Mouse (Mus musculus) spleen, adult 2 months (tissue): Measurements from ENCODE around the gene Gnptab. TPM values are rescaled to one million over a fixed set of nuclear protein-coding genes. Genes with fewer than 3 reads are reported as not detected.
"Not testable (repeated sequence)": the region's sequence is repeated elsewhere in the genome, so short reads cannot be mapped to it uniquely, and the experiment has no call there.

Experiments
- DNase-seq, 2 experiments: peaks; one replicate each; pipeline versions ENCODE4 v3.0.0 to v3.0.0-alpha.2; 2012 to 2021; ENCODE audit warnings: low spot score in 2 of 2, low read depth in 1 of 2
- H3K27ac ChIP-seq: fragments of 200-500 bp; 2 replicates; pipeline ENCODE4 v1.5.1; 2012; ENCODE audit warnings: low read length, inconsistent platforms; ENCODE audit not compliant: insufficient read depth
- H3K27me3 ChIP-seq: fragments of 200-500 bp; 2 replicates; pipeline ENCODE4 v1.6.1; 2012; ENCODE audit warnings: mild to moderate bottlenecking, moderate library complexity, low read length, inconsistent platforms; ENCODE audit not compliant: control insufficient read depth, insufficient read depth
- H3K36me3 ChIP-seq: fragments of 200-500 bp; 2 replicates; pipeline ENCODE4 v1.6.1; 2012; ENCODE audit warnings: mild to moderate bottlenecking, low read length, inconsistent platforms; ENCODE audit not compliant: control insufficient read depth, insufficient read depth
- H3K4me1 ChIP-seq: fragments of 200-500 bp; 2 replicates; pipeline ENCODE4 v1.6.1; 2011; ENCODE audit warnings: inconsistent platforms; ENCODE audit not compliant: control insufficient read depth, insufficient read depth, insufficient read length
- H3K4me3 ChIP-seq: fragments of 200-500 bp; 2 replicates; pipeline ENCODE4 v1.5.1; 2011; ENCODE audit warnings: mild to moderate bottlenecking, inconsistent platforms; ENCODE audit not compliant: insufficient read depth, insufficient read length; ENCODE audit errors: extremely low read depth
- CTCF ChIP-seq: fragments of 200-500 bp; IDR thresholded peaks from 2 replicates; pipeline ENCODE4 v1.5.1; 2011; ENCODE audit warnings: mild to moderate bottlenecking, inconsistent platforms; ENCODE audit not compliant: insufficient read depth, insufficient read length, insufficient replicate concordance; ENCODE audit errors: extremely low read depth
- POLR2A ChIP-seq: fragments of 200-500 bp; IDR thresholded peaks from 2 replicates; pipeline ENCODE4 v1.6.1; 2011; ENCODE audit warnings: low read depth, low read length, inconsistent platforms
- WGBS: fragments of 180-500 bp; shearing (Covaris S2); methylation state at CpG from one replicate; pipeline ENCODE4 v1.1.7; 2018; 5-methylcytosine and 5-hydroxymethylcytosine counted together
- polyA plus RNA-seq: library from polyadenylated mRNA; depleted of rRNA; stranded (reverse); fragments of >200 nt; gene quantifications from 2 replicates; pipeline ENCODE4 v1.2.3, GENCODE M21; 2012

Gene Gnptab
- polyA plus RNA-seq, 1 experiment = 6.8 TPM

DNA sequence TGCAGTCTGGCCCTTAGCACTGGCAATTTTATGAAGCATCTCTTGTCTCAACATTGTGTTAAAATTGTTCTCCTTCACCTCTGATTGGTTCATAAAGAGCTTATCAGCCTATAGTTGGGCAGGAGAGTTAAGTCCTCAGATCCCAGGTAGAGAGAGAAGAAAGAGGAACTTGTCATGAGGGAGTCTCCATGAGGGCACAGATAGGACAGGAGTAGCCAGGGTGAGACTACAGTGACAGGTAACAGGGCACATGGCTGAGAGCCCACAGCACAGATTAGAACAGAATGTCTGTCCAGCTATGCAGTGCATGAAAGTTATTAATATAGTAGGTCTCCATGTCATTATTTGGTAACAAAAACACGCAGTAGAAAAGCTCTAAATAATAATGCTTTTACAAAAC, 16.7 kb upstream of the Gnptab start:
- Histone ChIP-seq H3K27me3 (no peaks in the 10 kb centered on the region), H3K4me1 (peaks cover 3% of the 10 kb centered on the region; the same call in 1 of the 2 replicates), H3K27ac (no peak overlapping the region), H3K36me3 (no peaks in the 10 kb centered on the region), H3K4me3 (no peak overlapping the region)
- TF ChIP-seq POLR2A (no peak), CTCF (no peak)
- 78% methylated on average over 1 of the region's 1 CpGs for WGBS
- no peak for DNase-seq

DNA sequence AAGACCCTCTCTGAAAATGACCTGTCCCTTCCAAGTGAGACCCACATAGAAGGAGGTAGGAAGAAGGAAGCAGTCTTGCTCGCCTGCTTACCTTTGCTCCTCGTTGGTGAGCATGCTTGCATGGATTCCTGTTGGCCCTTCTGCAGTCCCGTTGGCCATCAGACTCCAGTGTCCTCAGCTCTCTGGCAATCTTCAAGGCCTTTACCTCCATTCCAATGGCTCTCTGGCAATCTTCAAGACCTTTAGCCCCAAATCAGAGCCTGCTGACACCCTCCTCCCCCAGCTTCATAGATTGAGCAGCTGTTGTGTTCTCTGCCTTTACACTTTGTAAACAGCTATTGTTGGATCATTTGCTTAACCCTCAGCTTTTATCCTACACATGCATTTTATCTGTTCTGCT, 14.7 kb upstream of the Gnptab start:
- TF ChIP-seq CTCF (no peak), POLR2A (no peak)
- 76% methylated on average over 3 of the region's 3 CpGs for WGBS
- DNase-seq = no peak

DNA sequence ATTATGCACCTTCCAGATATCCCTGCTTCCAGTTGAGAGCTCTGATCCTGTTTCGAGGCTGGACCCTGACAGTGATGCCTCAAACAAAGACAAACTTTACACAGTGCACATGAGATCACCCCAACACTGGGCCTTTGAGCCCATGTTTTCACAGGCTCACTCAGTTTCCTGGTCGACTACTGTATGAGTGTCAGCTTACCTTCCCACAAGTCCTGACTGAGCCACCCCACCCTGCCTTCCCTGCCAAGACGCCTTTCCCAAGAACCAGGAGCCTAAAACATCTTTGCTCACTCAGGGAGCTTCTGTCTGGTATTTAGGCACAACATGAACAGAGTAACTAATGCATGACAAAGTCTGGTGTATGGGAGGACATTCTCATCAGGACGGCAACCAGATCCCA, 9.7 kb upstream of the Gnptab start:
- no peak for DNase-seq
- TF ChIP-seq POLR2A (no peak), CTCF (no peak)
- 75% methylated on average over 4 of the region's 4 CpGs for WGBS

More for the DNA sequence above, 14.7 kb upstream of the Gnptab start:
- Histone ChIP-seq H3K36me3 (no peaks in the 10 kb centered on the region), H3K4me3 (no peak overlapping the region), H3K27ac (no peak overlapping the region), H3K4me1 (no peaks in the 10 kb centered on the region), H3K27me3 (no peaks in the 10 kb centered on the region)

DNA sequence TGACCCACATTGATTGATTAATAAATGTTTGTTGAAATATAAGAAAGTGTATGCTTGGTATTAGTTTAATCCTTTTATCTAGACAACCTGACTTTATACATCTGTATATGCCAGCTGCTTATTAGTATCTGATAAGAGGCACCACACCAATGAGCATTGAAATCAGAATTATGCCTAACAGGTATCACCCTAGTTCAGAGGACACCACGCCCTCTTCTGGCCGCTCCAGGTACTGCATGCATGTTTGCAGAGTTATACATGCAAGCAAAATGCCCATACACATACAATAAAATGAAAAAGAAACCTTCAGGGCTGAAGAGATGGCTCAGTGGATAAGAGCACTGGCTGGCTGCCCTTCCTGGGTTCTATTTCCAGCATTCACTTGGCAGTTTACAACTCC, 7.1 kb upstream of the Gnptab start:
- TF ChIP-seq CTCF (peak; percentile 5; the same call in 1 of the 2 replicates), POLR2A (no peak)
- WGBS = 12% methylated on average over 2 of the region's 2 CpGs

More for the DNA sequence above, 9.7 kb upstream of the Gnptab start:
- Histone ChIP-seq H3K27me3 (no peaks in the 10 kb centered on the region), H3K4me3 (no peak overlapping the region), H3K27ac (no peak overlapping the region), H3K4me1 (no peaks in the 10 kb centered on the region), H3K36me3 (no peaks in the 10 kb centered on the region)

DNA sequence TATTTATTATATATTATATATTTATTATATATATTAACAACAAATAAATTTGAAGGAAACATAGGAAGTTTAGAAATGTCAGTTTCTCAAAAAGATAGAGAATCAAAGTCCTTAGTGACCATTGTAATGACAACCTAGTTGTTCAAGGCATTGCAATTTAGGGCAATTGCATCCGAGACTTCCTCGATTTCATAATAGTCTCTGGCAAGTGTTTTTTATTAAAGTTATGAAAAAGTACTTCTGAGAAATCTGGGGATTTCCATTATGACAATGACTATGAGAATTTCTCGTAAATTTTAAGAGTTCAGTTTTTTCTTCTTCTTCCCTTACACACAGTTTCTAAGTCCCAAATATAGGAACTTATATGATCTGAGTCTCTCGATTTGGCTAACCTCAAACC, 6.5 kb upstream of the Gnptab start:
- no peak for DNase-seq
- H3K4me1 ChIP-seq = no peaks in the 10 kb centered on the region
- H3K27ac ChIP-seq = no peak overlapping the region
- H3K4me3 ChIP-seq = no peak overlapping the region
- H3K27me3 ChIP-seq = no peaks in the 10 kb centered on the region
- WGBS = 73% methylated on average over 4 of the region's 4 CpGs
- TF ChIP-seq CTCF (no peak), POLR2A (no peak)
- H3K36me3 ChIP-seq = no peaks in the 10 kb centered on the region

More for the DNA sequence above, 7.1 kb upstream of the Gnptab start:
- H3K4me3 ChIP-seq = no peak overlapping the region
- no peaks in the 10 kb centered on the region for H3K4me1 ChIP-seq
- H3K27ac ChIP-seq = no peak overlapping the region
- no peaks in the 10 kb centered on the region for H3K36me3 ChIP-seq
- no peak for DNase-seq
- H3K27me3 ChIP-seq = no peaks in the 10 kb centered on the region

DNA sequence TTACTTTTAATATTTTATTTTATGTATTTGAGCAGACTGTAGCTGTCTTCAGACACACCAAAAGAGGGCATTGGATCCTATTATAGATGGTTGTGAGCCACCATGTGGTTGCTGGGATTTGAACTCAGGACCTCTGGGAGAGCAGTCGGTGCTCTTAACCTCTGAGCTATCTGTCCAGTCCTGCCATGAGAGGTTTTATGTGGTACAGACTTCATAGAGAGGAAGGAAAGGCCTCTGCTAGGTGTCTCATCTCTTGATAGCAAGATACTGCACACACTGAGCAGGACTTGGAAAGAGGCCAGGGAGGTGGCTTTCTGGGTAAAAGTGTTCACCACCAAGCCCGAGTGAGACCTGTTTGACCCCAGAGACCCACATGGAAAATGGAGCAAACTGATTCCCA, 6.0 kb upstream of the Gnptab start:
- not testable (repeated sequence) for H3K4me3 ChIP-seq, H3K4me1 ChIP-seq, H3K36me3 ChIP-seq, H3K27ac ChIP-seq, H3K27me3 ChIP-seq, DNase-seq
- WGBS = 51% methylated on average over 2 of the region's 2 CpGs

DNA sequence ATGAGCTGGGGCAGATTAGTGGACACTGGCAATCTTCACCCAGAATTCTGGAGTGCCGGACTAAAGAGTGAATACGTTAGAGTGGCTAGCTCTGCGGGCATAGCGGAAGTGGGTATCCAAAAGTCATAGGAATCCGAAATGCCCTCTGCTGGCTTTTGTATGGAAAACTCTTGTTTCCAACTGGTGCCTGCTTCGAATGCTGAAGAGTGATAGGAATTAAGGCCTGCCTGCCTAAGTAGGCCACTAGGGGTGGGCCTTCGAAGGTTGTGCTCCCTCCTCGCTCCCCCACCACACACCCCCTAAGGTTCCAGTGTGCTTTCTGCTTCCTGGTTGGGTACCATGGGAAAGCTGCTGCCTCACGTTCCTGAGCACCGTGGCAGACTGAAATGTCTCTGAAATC, 3.9 kb upstream of the Gnptab start:
- WGBS = 84% methylated on average over 10 of the region's 10 CpGs
- Histone ChIP-seq H3K4me1 (no peaks in the 10 kb centered on the region; the same call in 1 of the 2 replicates), H3K27ac (no peak overlapping the region), H3K36me3 (no peaks in the 10 kb centered on the region), H3K4me3 (no peak overlapping the region), H3K27me3 (no peaks in the 10 kb centered on the region)
- no peak for DNase-seq
- TF ChIP-seq CTCF (no peak), POLR2A (no peak)

DNA sequence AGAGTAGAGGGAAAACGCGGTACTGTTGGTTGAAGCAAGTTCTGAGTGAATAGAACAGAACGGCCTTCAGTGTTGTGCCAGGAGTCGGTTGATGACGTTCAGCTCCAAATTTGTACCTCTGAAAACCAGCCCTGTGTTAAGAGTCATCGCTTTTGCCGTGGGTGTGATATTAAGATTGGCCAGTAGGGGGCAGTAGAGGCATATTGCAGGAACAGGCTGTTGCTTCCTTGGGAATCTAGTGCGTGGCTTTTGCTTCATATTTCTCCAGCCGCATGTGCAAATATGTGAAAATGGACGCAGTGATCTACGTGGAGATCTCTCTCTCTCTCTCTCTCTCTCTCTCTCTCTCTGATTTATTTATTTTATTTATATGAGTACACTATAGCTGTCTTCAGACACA, 2.2 kb upstream of the Gnptab start:
- TF ChIP-seq CTCF (peak; percentile 84; the same call in 1 of the 2 replicates), POLR2A (no peak)
- 5% methylated on average over 11 of the region's 11 CpGs for WGBS
- no peak overlapping the region for H3K4me3 ChIP-seq

More for the DNA sequence above, 2.2 kb upstream of the Gnptab start:
- Histone ChIP-seq H3K27me3 (no peaks in the 10 kb centered on the region), H3K27ac (no peak overlapping the region), H3K4me1 (peaks cover 9% of the 10 kb centered on the region; the same call in 1 of the 2 replicates), H3K36me3 (no peaks in the 10 kb centered on the region)
- DNase-seq = peak; percentile 60 to 83
